Mouse (Mus musculus) CH12.LX (cell line): Measurements from ENCODE around the gene Lmna.

Source experiments
- BHLHE40 ChIP-seq: IDR thresholded peaks from 2 replicates; pipeline ENCODE4 v1.6.1; 2011; ENCODE audit warnings: mild to moderate bottlenecking, low read depth, low read length, improper control_type of control experiment
- CTCF ChIP-seq, 2 experiments: IDR thresholded peaks in 1 of 2; conservative IDR thresholded peaks in 1 of 2; 2 replicates each; pipeline ENCODE4 v1.5.1; 2011 to 2012; ENCODE audit warnings: low read depth in 2 of 2, low read length in 2 of 2, improper control_type of control experiment in 1 of 2, inconsistent platforms in 1 of 2, mild to moderate bottlenecking in 1 of 2, moderate library complexity in 1 of 2
- EP300 ChIP-seq: IDR thresholded peaks from 2 replicates; pipeline ENCODE4 v1.6.1; 2011; ENCODE audit warnings: low read length, improper control_type of control experiment
- MAX ChIP-seq: IDR thresholded peaks from 2 replicates; pipeline ENCODE4 v1.6.1; 2011; ENCODE audit warnings: low read length, improper control_type of control experiment
- MYC ChIP-seq: IDR thresholded peaks from 2 replicates; pipeline ENCODE4 v1.6.1; 2011; ENCODE audit warnings: low read depth, mild to moderate bottlenecking, improper control_type of control experiment, low read length
- NELFE ChIP-seq: IDR thresholded peaks from 2 replicates; pipeline ENCODE4 v1.6.1; 2011; ENCODE audit warnings: low read depth, low read length, improper control_type of control experiment
- POLR2A ChIP-seq: IDR thresholded peaks from 2 replicates; pipeline ENCODE4 v1.6.1; 2011; ENCODE audit warnings: low read depth, mild to moderate bottlenecking, improper control_type of control experiment, low read length
- POLR2AphosphoS2 ChIP-seq: IDR thresholded peaks from 2 replicates; pipeline ENCODE4 v1.6.1; 2011; ENCODE audit warnings: low read depth, low read length, improper control_type of control experiment
- RAD21 ChIP-seq: IDR thresholded peaks from 2 replicates; pipeline ENCODE4 v1.6.1; 2011; ENCODE audit warnings: low read depth, mild to moderate bottlenecking, low read length, improper control_type of control experiment, moderate library complexity
- SIN3A ChIP-seq: IDR thresholded peaks from 2 replicates; pipeline ENCODE4 v1.6.1; 2012; ENCODE audit warnings: low read length, improper control_type of control experiment, inconsistent platforms
- TBP ChIP-seq: conservative IDR thresholded peaks from 2 replicates; pipeline ENCODE4 v1.6.1; 2011; ENCODE audit warnings: low read depth, low read length, improper control_type of control experiment
- TCF12 ChIP-seq: IDR thresholded peaks from 2 replicates; pipeline ENCODE4 v1.6.1; 2014; ENCODE audit warnings: low read depth, mild to moderate bottlenecking, inconsistent platforms, low read length, improper control_type of control experiment
- ZKSCAN1 ChIP-seq: IDR thresholded peaks from 2 replicates; pipeline ENCODE4 v1.6.1; 2012; ENCODE audit warnings: low read depth, inconsistent platforms, low read length, improper control_type of control experiment, borderline replicate concordance

- TF ChIP-seq EP300 (no peak), CTCF (conservative IDR thresholded peaks at IDR 0.05 in 1 of 2, IDR thresholded peaks at IDR 0.05 in 1 of 2; ENCODE audit: low read depth in 2 of 2, low read length in 2 of 2) (no peak), NELFE (no peak), POLR2A (no peak), BHLHE40 (no peak), ZKSCAN1 (no peak), MAX (no peak), MYC (no peak), POLR2AphosphoS2 (no peak), RAD21 (no peak), TBP (no peak), SIN3A (no peak), TCF12 (no peak)
Observed at GRCm38 (mm10) chr3:88541622-88542401, 32.1 kb upstream of the Lmna start.
